Mouse (Mus musculus) left cerebral cortex, adult 2 months (tissue): ENCODE results near the gene Fzr1. TPM values are rescaled to one million over a fixed set of nuclear protein-coding genes. Genes with fewer than 3 reads are reported as not detected.

Experiments used
- DNase-seq, 2 experiments: peaks; one replicate each; pipeline ENCODE4 v3.0.0; 2021 to 2022; ENCODE audit warnings: low spot score in 2 of 2, mixed read lengths in 1 of 2; ENCODE audit errors: extremely low spot score in 1 of 2
- H3K27ac ChIP-seq: fragments of 200-600 bp; 2 replicates; pipeline ENCODE4 v1.8.1; 2022
- H3K4me3 ChIP-seq: fragments of 200-600 bp; 2 replicates; pipeline ENCODE4 v1.8.1; 2022
- CTCF ChIP-seq: fragments of 200-600 bp; IDR thresholded peaks from 2 replicates; pipeline ENCODE4 v1.8.1; 2022; ENCODE audit warnings: antibody characterized with exemption, mild to moderate bottlenecking, moderate library complexity
- intact Hi-C: fragments of 180-260 bp; cut with DNase I; formaldehyde crosslinking; loops from one replicate; pipeline ENCODE4 v1.15.1; 2025
- total RNA-seq, 2 experiments: library from RNA; stranded (reverse); gene quantifications; 2 replicates each; pipeline ENCODE4 v1.2.3; 2021

The Fzr1 gene
- total RNA-seq, 2 experiments from 2014 or later: 69.1 to 70.6 TPM

GRCm38 (mm10) chr10:81399798-81400308 is 21.5 kb upstream of the Fzr1 start:
- no peak for DNase-seq
- TF ChIP-seq CTCF: no peak
- intact Hi-C loops: no loop called here
- H3K27ac ChIP-seq: no peak overlapping the region
- no peak overlapping the region; the same call in 1 of the 2 replicates for H3K4me3 ChIP-seq

- H3K27ac ChIP-seq: no peak overlapping the region
- no peak overlapping the region for H3K4me3 ChIP-seq
- no peak for DNase-seq
- no peak for TF ChIP-seq CTCF
- intact Hi-C loops: no loop called here
These were observed 21.0 kb upstream of the Fzr1 start for GRCm38 (mm10) chr10:81399296-81399695.

DNA sequence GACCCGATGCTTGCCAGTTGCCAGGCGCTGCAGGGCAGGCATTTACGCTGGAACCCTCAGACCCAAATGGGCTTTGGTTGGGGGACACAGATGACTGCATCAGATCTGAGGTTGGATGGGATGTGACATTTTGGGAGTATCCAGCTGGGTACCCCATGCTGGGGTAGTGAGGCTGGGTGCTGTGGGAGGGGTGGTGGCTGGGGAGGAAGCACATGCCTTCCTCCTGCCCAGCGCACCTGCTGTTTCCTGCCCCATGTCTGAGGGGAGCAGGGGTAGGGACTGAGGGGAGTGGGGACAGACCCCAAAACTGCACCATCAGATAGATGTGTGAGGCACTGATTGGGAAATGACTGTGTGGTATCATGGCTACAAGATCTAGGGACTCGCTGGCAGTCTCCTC is 18.4 kb upstream of the Fzr1 start:
- no peak for DNase-seq
- no peak overlapping the region for H3K4me3 ChIP-seq

GRCm38 (mm10) chr10:81395865-81396264 is 17.5 kb upstream of the Fzr1 start:
- no peak overlapping the region for H3K27ac ChIP-seq
- no peak overlapping the region for H3K4me3 ChIP-seq
- TF ChIP-seq CTCF: no peak
- DNase-seq: no peak
- intact Hi-C loops: loop anchor here (1.0 kb wide), 1 partner anchor 54 kb away; no protein-coding TSS in a partner anchor

More for the DNA sequence above, 18.4 kb upstream of the Fzr1 start:
- no peak for TF ChIP-seq CTCF
- intact Hi-C loops: no loop called here
- H3K27ac ChIP-seq: no peak overlapping the region

- Histone ChIP-seq H3K4me3 (no peak overlapping the region), H3K27ac (no peak overlapping the region)
- DNase-seq: peak; percentile 58 to 63
- peak; percentile 96 for TF ChIP-seq CTCF
- intact Hi-C loops: loop anchor here (1.0 kb wide), 1 partner anchor 55 kb away; no protein-coding TSS in a partner anchor
These were observed 16.8 kb upstream of the Fzr1 start for GRCm38 (mm10) chr10:81395127-81395526.

DNA sequence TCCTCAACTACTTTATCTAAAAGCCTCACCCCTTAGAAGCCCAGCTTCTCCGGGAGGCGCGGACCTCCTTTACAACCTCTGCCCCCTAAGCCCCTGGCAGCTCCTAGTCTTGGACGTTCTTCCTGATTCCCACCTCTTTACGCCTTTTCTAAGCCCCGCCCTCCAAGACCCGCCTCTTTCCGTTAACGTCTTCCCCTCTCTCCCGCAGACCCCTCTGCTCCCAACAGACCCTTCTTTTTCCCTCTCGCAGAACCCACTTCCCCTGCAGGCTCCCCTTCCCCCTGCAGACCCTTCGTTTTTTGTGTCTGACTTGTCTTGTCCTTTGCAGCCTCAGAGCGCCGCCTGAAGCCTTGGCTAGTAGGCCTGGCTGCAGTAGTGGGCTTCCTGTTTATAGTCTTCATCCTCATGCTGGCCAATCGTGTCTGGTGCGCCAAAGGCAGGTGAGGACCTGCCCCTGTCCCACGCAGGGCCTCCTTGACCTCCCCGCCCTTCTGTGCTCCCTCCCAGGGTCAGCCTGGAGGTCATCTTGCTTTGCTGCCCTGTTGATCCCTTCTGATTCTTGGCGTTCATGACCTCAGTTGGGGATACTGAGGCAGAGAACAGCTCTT is 15.2 kb upstream of the Fzr1 start:
- no peak overlapping the region for H3K4me3 ChIP-seq
- H3K27ac ChIP-seq: no peak overlapping the region; the same call in 1 of the 2 replicates
- no peak for DNase-seq
- no peak for TF ChIP-seq CTCF
- intact Hi-C loops: no loop called here

DNA sequence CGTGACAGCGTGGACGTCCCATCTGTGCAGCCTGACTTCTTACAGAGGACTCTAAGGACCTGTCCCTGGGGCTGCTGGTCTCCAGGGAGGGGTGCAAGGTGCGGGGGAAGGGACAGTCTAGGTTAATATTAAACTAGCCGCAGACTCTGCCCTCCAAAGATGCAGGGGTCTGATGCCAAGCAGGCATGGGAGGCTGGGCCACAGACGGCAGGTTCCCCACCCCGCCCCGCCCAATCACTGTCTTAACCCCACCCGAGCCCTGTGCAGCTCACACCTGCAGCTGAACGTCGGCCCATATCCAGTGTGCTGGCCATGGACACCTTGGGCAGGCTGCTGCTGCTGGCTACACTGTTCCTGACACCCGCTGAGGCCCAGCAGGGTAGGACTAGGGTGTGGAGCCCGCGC is 14.5 kb upstream of the Fzr1 start, which contains the start of gene Smim24:
Gene Smim24 (plus strand): TSS at position 271 of the 405 bp plus-strand sequence.
- Histone ChIP-seq H3K4me3 (no peak within 1 kb of the TSS), H3K27ac (no peak within 1 kb of the TSS; the same call in 1 of the 2 replicates)
- TF ChIP-seq CTCF: no peak
- no peak for DNase-seq
- intact Hi-C loops: no loop called here

- no peak for DNase-seq
- intact Hi-C loops: no loop called here
- no peak for TF ChIP-seq CTCF
- Histone ChIP-seq H3K27ac (no peak overlapping the region), H3K4me3 (no peak overlapping the region)
These were observed 14.0 kb upstream of the Fzr1 start for GRCm38 (mm10) chr10:81392270-81392669.

DNA sequence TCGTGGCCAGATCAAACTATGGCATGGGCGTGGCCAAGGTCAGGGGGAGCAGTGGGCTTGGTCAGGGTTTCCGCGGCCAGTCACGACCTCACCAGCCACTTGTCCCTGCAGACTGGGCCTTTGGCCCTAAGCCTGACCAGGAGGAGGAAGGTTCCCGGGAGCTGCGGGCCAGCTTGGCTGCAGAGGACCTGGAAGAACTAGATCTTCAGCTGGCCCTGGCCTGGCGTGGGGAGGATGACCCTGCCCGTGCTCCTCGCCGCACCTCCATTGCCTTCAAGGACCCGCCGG is 12.3 kb upstream of the Fzr1 start:
- TF ChIP-seq CTCF: no peak
- Histone ChIP-seq H3K4me3 (no peak overlapping the region), H3K27ac (no peak overlapping the region)
- intact Hi-C loops: no loop called here
- no peak for DNase-seq

- peak; percentile 70 to 79 for DNase-seq
- intact Hi-C loops: loop anchor here (1.0 kb wide), 1 partner anchor 60 kb away; no protein-coding TSS in a partner anchor
- TF ChIP-seq CTCF: peak; percentile 94
- Histone ChIP-seq H3K4me3 (no peak overlapping the region), H3K27ac (no peak overlapping the region)
These were observed 11.7 kb upstream of the Fzr1 start for GRCm38 (mm10) chr10:81389801-81390677.

- no peak for DNase-seq
- no peak overlapping the region for H3K4me3 ChIP-seq
- H3K27ac ChIP-seq: no peak overlapping the region
- no peak for TF ChIP-seq CTCF
- intact Hi-C loops: loop anchor here (1.0 kb wide), 1 partner anchor 61 kb away; no protein-coding TSS in a partner anchor
These were observed 11.1 kb upstream of the Fzr1 start for GRCm38 (mm10) chr10:81389373-81389772.

DNA sequence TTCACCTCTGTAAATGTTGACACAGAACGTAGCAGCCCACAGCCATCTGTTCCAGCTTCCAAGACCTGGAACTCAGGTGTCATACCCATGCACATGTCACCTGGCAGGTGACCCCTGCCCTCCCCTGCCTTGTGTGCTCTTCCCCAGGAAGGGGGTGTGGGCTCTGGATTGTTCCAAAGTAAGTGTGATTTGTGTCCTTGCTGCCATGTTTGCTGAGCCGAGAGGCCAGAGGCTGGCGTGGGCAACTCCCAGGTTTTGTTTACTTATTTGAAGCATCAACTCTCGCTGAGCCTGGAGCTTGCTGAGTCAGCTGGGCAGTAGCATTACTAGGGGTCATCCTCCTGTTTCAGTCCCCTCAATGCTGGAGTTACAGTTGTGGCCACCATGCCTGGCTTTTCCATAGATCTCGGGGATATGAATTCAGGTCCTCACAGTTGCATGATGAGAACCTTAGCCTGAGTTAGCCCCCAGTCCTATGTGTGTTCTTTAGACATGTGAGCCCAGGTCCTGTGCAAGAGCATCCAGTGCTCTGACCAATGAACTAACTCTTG is 10.3 kb upstream of the Fzr1 start, which contains the start of gene Gm48552:
Gene Gm48552 (plus strand): TSS at position 501 of the 551 bp plus-strand sequence.
- TF ChIP-seq CTCF: no peak
- DNase-seq: no peak
- H3K4me3 ChIP-seq: no peak within 1 kb of the TSS
- intact Hi-C loops: loop anchor here (1.0 kb wide), 1 partner anchor 62 kb away; no protein-coding TSS in a partner anchor
- no peak within 1 kb of the TSS for H3K27ac ChIP-seq
